Mouse (Mus musculus): ENCODE data around the gene Osgin1.

The Osgin1 gene

DNA sequence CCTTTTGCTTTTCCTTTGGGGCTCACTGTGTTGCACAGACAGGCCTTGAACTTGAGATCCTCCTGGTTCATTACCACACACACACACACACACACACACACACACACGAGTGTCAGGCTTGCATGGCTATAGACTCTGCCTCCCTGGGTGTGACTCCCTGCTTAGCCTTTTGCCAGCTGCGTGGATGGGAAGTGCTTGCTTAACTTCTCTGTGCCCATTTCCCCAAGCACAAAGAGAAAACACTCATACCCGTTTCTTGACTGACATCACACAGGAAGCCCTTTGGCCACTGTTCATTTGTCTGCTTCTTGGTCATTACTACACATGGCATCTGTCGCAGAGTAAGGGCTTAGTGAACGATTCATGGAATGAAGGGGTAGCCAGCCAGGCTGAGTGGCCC, 8.1 kb downstream of the Osgin1 start:
- DNase-seq (ENCODE audit: extremely low read depth, low read depth, low spot score): no peak

DNA sequence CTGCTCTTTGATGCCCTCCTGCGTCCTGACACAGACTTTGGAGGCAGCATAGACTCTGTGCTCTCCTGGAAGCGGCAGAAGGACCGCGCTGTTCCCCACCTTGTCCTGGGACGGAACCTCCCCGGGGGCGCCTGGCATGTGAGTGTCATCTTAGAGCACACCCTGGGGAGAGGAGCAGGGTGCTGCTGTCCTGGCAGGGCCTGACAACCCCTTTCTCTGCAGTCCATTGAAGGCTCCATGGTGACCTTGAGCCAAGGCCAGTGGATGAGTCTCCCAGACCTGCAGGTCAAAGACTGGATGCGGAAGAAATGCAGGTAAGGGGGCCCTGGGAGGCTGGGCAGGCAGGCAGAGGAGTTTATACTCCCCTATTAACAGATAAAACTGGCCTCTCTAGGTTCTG, 9.0 kb downstream of the Osgin1 start:
- DNase-seq (ENCODE audit: extremely low read depth, low read depth, low spot score): no peak

DNA sequence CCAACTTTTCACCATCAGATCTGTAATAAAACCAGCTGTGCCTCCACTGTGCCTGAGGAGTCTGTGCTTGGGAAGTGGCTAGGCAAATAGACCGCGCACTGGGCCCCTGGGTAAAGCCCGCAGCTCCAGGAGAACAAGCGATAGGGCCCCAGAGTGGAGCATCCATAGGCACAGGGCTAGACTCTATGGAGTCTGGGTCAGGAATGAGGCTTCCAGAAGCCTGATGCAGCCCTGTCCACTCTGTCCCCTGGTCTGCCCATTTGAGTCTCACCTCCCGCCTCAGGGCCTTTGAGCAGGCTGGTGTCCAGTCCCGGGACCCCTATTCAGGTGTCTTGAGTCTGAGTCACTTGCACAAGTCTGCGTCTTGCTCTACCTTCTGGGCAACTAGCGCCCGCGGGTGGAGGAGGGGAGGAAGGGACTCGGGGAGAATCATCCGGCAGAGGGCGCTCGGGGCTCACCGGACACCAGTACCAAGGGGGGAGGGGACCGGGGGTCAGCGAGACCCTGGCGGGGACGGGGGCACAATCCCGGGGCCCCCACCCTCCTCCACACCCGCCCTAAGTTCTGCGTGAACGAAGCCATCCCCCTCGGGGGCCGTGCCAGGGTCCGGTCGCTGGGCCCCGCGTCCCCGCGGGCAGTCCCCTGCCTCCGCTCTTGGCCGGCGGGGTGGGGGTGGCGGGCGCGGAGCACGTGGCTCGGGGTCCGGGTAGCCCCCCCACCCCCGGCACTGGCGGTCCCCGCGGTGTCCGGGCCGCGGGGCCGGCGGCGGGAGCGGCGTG, 12.5 kb downstream of the Osgin1 start, which contains the start of gene Necab2:
Gene Necab2 (plus strand): TSS at position 509 of the 779 bp plus-strand sequence.
- no peak for DNase-seq (ENCODE audit: extremely low read depth, low read depth, low spot score)

DNA sequence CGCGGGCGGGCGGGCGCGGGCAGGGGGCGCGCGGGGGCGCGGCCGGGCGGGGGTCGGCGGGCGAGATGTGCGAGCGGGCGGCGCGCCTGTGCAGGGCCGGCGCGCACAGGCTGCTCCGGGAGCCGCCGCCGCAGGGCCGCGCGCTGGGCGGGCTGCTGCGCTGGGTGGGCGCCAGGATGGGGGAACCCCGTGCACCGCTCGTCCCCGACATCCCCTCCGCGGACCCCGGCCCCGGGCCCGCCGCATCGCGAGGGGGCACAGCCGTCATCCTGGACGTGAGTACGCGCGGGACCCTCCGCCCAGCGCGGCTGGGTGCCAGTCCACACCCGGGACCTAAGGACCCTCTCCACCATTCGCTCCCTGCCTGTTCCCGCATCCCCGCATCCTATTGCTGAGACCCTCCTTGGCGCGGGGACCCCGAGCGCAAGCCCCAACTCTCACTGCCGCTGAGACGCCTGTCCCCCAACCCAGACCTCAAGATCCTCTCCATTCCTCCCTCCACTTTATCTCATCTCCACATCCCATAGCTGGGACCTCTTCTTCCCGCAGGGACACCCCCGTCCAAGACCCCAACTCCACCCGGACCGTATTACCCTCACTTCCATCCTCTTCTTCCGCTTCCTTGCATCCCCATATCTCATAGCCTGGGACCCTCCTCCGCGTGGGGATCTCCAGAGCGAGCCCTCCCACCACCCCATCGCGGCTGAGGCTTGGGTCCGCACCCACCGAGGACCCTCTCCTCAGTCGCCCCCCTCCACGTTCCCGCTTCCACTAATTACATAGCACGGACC, 13.3 kb downstream of the Osgin1 start:
- no peak for DNase-seq (ENCODE audit: extremely low read depth, low read depth, low spot score)

DNA sequence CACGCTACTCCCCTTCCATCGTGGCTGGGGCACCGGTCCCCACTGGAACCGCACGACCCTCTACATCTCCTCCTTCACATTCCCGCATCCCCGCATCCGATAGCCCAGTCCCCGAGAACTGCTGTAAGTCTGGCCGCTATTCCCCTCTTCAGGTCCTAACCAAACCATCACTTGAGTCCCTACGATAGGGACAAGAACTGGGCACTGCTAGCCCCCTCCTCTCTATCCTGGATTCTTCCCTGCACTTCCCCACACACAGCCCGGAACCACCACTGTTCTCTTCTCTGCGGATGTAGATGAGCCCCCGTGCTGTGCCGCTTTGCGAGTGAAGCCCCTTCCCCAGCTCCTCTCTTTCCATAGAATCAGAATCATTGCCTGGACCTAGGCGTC, 13.9 kb downstream of the Osgin1 start:
- DNase-seq (ENCODE audit: extremely low read depth, low read depth, low spot score): no peak

DNA sequence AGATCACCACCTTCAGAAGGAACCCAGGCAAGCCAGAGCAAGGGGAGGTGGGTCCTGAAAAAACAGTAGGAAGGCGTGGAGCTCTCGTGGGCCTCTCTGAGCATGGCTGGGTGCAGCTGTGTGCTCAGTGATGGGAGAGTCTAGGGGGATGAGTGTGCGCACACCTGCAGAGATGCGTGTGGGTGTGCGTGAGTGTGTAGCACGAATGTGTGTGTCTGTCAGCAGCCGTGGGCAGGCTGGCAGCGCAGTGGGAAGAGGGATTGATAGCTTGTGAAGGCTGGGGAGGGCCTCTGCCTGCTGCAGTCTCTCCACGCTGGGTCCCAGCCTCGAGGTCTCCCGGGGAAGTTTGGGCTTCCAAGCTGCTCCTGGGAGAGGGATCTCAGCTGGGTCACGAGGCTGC, 15.7 kb downstream of the Osgin1 start:
- no peak for DNase-seq (ENCODE audit: extremely low read depth, low read depth, low spot score)

DNA sequence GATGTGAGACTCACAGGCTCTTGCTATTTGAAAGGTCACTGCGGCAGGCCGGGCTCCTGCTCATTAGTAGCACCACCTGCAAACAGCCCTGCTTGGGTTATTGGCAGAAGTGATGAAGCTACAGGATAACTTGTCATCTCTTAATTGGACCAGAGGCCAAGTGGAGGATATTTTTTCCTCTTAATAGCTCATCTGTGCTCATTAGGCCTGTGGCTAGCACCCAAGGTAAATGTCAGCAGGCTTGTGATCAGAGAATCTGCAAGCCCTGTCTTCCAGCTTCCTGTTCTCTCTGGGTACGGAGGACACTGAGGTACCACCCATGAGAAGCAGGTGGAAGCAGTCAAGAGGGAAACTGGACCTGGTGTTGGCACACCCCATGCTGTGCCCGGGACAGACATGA, 17.2 kb downstream of the Osgin1 start:
- DNase-seq (ENCODE audit: extremely low read depth, low read depth, low spot score): no peak

DNA sequence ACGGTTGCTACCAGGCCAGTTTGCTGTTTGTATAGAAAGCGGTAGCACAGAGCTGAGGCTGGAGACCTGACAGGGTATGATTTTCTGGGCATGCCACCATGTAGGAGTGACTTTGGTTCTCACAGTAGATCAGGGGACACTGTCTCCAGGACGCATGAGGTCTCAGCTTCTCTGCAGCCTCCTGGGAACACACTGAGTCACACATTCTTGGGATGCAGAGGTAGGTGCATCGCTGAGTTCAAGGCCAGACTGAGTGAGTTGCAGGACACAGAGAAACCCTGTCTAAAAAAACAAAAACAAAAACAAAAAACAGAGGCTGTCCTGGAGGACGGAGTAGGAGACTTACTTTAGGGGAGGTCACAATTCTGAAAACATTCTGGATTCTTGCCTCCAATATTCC, 19.0 kb downstream of the Osgin1 start:
- no peak for DNase-seq (ENCODE audit: extremely low read depth, low read depth, low spot score)

DNA sequence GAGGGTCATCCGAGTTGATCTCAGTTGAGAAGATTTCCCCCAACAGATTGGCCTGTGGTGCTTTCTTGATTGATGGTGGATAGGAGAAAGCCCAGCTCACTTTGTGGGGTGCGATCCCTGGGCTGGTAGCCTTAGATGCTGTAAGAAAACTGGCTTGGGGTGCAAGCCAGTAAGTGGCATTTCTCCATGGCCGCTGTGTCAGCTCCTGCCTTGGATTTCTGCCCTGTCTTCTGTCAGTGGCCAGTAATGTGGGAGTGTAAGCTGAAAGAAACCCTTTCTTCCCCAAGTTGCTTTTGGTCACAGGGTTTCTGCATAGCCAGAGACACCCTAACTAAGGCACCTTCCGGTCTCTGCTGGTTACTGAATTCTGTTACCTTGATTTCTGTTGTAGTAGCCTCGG, 22.1 kb downstream of the Osgin1 start:
- no peak for DNase-seq (ENCODE audit: extremely low read depth, low read depth, low spot score)

DNA sequence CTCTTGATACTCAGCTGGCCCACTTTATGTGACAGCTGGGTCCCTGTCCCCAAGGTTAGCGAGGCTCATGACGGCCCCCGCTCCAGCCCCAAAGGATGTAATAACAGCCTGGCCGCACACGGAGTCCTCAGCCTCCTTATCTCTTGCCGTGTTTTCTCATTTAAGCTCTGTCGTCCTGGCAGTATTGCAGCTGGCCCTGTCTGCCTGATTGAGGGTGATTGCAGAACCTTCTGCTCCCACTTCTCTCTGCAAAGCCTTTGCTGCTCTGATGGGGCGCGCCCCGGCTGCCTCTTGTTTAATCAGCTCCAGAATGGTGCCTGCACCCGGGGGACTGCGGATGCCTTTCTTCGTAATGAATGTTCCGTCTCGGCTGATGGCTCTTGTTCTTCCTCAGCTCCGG, 25.8 kb downstream of the Osgin1 start:
- no peak for DNase-seq (ENCODE audit: extremely low read depth, low read depth, low spot score)

DNA sequence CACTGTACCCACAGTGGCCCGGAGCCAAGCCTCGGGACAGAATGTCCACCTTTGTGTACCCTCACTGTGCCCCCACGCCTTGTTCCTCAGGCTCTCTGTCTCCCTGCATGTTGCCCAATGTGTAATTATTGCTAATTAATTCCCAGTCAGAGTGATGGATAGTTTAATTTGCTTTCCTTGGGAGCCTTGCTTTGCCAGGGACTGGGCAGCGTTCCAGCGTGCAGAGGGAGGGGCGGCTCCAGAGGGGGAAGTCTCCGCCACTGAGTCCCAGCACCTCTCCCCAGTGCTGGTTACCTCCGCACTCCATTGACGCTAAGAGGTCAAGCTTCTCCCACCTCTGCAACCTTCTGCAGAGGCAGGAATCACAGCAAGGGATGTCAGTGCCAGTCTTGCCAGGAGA, 27.4 kb downstream of the Osgin1 start:
- no peak for DNase-seq (ENCODE audit: extremely low read depth, low read depth, low spot score)

DNA sequence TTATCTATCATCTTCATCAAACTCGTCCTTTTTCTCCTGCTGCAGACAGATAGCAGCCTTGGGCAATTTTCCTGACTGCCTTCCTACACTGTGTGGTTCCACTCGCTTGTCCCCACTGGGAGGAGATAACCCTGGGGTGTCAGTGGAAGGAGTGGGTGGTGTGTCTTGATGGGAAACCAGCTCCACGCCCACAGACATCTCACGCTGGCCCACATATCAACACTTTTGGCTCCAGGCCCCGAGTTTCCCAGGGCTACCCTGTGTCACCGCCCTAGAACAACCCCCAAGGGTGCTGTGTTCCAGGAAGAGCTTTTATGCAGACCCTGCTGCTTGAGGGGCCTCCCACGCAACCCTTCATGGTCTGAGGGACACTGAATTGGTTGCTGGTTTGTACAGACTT, 29.8 kb downstream of the Osgin1 start:
- no peak for DNase-seq (ENCODE audit: extremely low read depth, low read depth, low spot score)

DNA sequence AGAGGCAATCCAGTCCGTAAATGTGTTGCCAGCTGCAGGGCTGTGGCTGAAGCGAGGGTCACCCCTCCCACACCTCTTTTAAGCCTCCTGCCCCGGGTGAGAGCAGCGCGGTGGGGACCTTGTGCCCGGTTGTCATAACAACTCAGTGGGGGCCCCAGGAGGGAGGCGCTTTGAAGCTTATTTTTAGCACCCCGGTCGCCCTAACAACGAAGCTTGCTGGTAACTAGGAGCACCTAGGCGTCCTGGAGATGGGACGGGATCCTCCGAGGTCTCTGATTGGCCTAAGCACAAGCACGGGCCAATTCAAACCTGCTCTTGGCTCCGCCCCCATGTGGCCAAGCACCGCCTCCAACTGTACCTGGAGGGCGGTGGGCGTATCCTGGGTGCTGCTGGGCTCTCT, 32.2 kb downstream of the Osgin1 start:
- DNase-seq (ENCODE audit: extremely low read depth, low read depth, low spot score): no peak

DNA sequence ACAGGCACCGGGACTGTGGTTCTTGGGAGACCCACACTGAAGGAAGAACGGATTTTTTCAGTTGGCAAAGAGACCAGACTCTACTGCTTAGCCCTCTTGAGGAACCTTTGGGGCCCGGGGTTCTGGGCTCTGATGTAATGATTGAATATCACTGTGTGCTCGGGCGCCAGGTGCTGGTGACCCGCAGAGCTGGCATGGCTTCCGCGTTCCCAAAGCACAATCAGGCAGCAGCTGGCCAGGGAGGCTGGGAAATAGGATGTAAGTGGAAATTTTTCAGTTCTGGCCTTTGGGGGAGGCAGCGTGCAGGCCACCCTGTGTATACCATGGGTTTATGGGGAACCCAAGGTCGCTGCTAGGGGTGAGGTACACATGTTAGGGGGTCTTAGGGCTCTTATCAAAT, 32.9 kb downstream of the Osgin1 start:
- DNase-seq (ENCODE audit: extremely low read depth, low read depth, low spot score): no peak

DNA sequence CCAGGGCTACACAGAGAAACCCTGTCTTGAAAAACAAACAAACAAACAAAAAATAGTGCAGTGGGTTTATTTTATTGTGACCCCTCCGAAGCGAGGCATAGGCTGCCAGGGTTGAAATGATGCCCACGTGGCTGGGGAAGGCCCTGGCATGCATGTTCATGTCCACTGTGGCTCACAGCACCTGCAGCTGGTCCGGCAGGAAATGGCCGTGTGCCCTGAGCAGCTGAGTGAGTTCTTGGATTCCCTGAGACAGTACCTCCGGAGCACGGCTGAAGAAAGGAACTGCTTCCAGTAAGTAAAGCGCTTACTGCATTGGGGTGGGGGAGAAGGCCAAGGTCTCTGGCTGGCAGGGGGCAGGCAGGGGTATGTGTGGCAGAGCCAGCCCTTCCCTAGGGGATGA, 34.2 kb downstream of the Osgin1 start:
- DNase-seq (ENCODE audit: extremely low read depth, low read depth, low spot score): no peak

DNA sequence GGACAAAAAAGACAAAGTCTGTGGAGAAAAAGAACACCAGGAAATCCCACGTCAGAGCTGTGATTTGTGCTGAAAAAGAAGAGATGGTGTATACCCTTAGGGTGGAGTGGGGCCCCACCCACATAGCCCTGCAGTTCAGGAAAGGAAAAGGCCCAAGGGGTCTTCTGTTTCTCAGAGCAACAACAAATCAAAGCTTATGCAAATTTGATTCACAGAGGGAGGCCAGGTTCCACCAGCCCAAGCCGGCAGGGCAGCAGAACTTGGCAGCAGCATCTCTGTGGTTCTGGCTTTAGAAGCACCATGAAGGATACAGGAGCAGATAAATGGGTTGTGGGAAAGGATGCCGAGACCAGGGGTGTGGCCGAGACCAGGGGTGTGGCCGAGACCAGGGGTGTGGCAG, 44.8 kb downstream of the Osgin1 start:
- DNase-seq (ENCODE audit: extremely low read depth, low read depth, low spot score): no peak

DNA sequence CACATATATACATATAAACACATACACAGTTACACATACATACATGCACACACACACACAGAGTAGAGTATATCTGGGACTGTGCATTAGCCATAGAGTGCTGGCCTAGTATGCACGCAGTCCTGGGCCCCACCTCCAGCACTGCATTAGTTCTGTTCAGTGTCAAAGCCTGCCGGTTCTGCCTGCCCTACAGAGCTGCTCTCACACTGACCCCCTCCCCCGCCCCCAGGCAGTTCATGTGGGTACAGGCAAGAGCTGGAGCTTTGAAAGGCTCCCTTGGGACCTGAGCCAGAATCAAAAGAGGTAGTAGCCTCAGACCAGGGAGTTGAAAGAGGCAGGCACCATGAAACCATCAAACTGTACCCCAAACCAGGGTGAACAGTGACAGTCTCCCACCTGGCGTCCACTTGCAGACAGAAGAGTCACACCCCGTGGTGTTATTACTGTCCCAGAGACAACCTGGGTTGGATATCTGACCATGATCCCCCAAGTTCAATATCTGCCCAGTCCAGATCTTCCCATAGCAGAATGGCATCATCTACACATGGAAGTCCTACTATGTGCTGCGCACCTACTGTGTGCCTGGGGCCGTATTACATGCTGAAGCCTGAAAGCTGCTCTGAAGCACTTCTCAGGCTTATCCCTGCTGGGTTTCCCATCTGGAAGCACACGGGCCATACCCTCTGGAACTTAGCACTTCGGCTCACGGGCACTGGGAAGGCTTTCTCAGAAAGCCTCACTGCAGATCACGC, 50.4 kb downstream of the Osgin1 start:
- no peak for DNase-seq (ENCODE audit: extremely low read depth, low read depth, low spot score)

DNA sequence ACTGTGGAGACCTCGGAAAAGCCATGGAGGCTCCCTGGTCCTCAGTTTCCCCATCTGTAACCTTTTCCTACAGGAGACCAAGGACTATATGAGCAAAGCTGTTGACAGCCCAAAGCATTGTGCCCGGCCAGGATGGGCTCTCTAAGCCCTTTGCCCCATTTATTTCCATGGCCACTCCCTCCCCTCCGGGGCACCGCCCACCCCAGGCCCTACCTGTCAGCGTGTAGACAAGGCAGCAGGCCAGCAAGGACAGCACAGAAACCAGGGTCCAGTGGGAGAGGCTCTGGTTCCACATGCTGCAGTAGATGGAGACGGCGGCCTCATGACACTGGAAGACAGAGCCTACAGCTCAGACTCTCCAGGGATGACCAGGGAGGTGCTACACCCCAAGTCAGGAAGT, 53.2 kb downstream of the Osgin1 start:
- no peak for DNase-seq (ENCODE audit: extremely low read depth, low read depth, low spot score)

Measured in fat pad, adult 2 months (tissue).